Mouse (Mus musculus): ENCODE results near the gene Ric8b. TPM values are rescaled to one million over a fixed set of nuclear protein-coding genes. Genes with fewer than 3 reads are reported as not detected.

Ric8b gene
- polyA plus RNA-seq, 1 experiment, result 18.5 TPM

DNA sequence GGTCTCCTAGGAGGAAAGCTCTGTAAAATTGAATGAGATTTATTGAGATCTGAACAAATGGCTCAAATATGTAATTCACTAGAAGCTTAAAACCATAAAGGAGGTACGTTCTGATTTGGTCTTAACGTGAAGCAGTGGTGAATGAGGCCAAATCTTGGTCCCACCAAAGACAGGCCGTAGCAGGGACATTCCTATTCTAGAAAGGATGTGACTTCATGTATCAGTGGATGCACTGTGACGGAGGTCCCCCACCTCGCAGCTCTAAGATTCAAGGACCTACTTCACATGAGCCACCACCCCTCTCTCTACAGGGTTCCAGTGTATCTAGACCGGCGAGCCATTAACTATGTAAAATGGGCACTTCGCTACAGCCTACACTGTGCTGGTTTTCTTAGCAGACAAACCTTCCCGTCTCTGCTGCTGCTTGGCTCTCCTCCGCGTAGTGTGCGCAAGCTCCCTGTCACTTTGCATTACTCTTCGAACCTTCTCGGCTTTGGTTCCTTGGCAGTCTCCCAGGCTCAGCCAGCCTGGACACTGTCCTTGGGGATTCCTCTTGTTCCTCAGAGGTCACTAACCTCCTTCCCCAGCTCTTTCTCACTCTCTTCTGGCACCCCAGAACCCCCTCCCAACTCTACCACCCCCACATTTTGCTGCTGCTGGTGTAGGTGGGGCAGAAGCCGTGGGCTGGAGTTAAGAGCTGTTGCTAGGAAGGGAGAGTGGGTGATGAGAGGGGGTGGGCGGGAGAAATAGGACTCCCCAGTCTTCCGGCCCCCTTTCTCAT is 8.2 kb upstream of the Ric8b start:
- no peak for DNase-seq (ENCODE audit: low read depth)

DNA sequence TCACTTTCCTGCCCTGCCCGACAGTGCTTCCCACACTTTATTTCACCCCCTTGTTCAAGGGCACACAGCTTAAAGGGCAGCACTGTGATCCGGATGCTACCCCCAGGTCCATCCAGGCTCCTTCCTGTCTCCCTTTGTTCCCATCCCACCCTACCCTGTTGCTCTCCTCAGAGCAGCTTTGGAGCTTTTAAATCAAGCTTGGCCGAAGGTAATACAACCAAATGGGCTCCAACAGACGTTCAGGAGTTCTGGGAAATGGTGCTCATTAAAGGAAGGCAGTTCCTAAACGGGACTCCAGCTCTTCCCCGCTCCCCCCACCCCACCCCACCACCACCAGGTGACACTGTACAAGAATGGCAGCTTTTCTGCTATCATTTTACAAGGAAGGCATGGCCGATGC is 7.2 kb upstream of the Ric8b start:
- DNase-seq (ENCODE audit: low read depth), result no peak

DNA sequence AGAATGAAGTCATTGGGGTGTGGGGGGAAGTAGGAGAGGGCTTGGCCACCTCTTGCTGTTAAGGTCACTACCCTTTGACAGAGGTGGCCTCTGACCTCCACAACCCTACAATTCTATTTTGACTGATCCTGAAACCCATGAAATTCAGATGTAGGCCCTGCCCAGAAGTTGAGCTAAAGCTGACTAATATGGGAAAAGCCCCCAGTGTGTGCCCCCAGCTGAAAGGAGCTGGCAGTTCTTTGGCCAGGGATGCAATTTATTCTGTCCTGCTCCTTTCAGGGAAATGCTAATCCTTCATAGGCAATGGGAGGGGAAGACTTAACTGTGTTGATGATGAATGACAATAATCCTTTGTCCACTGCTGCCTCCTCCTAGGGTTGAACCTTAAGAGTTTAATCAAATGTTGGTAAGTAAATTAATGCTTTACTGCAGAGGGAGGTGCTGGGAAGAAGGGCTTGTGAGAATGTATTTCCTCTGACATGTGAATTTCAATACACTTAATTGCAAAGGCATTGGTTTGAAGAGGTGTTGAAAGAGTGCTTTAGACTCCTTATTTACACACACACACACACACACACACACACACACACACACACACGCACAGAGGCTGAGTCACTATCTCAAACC is 6.5 kb upstream of the Ric8b start:
- no peak for DNase-seq (ENCODE audit: low read depth)

DNA sequence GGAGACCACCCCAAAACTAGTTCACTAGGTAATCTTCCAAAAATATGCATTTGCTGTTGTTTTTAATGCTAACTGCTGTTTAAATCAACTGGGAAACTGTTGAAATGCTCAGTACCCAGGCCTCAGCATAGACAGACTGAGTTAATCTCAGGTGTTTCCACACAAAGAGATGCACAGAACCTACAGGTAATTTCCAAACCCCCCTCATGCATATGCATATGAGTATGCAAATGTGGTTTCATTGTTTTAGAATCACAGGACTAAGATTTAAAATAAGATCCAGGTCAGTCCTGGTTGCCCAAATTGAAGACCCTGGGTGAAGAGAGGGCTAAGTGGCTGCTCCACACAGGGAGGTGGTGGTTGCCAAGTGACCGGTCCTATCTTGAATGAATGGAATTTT is 4.3 kb upstream of the Ric8b start:
- no peak for DNase-seq (ENCODE audit: low read depth)

DNA sequence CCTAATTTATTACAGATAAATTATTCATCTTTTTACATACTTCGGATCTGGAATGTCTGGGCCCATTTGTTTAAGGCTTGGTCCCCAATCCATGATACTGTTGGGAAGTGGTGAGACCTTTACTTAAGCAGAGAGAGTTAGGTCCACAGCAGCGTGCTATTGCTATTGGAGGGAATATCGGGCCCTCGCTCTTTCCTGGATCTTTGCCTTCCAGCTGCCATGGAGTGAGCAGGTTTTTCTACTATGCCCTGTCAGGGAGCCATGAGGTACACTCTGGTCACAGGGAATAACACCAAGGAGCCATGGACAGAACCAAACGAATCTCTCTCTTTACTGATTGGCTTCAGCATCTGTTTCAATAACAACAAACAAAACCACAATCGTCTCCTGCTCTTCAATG is 1.9 kb upstream of the Ric8b start:
- DNase-seq (ENCODE audit: low read depth), result no peak

DNA sequence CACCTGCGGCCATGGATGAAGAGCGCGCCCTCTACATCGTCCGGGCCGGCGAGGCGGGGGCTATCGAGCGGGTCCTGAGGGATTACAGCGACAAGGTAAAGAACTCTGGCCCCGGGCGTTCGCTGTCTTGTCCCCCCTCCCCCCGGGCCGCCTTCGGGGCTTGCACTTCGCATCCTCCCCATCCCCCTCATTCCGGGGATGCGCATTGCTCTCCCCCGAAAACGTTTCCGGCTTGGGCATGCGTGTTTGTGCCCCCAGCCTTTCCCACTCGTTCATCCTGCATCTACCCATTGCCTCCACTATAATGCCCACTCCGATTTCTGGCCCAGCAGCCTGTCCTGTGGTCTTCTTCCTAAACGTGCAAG is 297 bp downstream of the Ric8b start:
- no peak for DNase-seq (ENCODE audit: low read depth)

DNA sequence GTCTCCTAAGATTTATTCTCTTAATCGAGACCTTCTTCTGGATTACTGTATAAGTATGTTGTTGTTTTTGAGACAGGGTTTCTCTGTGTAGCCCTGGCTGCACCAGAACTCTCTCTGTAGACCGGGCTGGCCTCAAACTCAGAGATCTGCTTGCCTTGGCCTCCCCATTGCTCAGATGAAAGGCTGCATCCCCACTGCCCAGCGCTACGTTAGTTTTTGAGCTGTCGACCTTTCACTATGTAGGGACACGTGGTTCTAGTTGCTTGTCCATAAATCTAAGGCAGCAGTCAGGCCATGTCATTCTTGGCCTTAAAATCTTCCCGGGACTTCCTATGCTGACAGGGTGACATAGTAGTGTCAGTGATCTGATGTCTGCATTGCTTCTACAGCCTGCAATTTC is 8.9 kb downstream of the Ric8b start:
- no peak for DNase-seq (ENCODE audit: low read depth)

DNA sequence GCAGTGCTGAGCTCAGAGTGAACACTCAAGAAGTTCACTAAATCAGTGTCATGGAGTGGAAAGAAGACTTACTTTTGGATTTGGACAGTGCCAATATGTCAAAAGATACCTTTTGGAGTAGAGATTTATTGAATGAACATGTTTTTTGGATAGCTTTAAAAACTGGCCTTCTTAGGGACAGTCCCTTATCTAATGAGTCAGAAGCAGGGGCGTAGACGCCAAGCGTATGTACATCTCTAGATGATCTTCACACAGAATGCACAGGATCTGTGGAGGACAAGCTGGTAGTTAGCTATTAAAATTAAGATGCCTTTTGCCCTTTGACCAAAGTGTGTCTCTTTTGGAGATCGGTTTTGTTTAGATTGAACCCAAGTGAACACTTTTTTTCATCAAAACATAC is 9.5 kb downstream of the Ric8b start:
- DNase-seq (ENCODE audit: low read depth), result no peak

DNA sequence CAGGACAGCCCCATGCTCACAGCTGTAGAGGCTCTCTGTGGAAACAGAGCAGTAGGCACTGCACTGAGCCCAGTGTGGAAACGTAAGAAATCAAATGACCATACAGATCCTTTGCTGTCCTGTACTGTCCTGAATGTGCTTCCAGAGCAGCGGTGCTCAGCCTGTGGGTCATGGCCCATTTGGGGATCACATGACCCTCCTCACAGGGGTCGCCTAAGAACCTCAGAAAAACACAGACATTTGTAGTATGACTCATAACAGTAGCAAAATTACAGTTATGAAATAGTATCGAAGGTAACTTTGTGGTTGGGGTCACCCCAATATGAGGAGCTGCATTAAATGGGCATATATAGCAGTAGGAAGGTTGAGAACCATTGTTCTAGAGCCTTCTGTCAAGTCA is 11.0 kb downstream of the Ric8b start:
- DNase-seq (ENCODE audit: low read depth), result no peak

DNA sequence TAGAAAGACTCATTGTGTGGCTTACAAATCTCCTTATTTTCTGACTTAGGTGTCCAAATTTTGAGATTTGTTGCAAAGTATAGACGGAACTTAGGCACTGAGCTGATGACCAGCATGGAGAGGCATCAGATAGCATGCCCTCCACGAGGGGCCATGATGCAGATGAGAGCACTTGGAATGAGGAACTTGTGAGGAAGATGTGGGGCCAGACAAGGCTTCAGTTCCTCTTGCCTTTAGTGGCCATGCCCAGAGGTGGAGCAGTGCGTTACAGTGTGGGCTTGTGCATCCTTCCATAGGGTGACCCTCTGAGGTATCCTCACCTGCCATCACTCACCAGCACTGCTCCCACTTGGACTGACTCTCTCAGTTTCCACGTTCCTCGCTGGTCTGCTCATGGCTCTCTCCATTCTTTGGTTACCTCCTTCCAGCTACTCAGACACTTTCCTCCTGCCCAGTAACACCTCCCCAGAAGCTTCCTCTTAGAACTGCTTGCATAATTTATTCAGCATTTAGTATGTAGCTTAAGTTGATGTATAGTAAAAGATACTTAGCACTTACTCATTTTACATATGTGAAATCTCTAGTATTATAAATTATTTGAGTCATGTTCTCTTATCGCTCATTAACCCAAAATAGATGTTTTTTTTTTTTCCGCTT is 18.3 kb downstream of the Ric8b start:
- no peak for DNase-seq (ENCODE audit: low read depth)

DNA sequence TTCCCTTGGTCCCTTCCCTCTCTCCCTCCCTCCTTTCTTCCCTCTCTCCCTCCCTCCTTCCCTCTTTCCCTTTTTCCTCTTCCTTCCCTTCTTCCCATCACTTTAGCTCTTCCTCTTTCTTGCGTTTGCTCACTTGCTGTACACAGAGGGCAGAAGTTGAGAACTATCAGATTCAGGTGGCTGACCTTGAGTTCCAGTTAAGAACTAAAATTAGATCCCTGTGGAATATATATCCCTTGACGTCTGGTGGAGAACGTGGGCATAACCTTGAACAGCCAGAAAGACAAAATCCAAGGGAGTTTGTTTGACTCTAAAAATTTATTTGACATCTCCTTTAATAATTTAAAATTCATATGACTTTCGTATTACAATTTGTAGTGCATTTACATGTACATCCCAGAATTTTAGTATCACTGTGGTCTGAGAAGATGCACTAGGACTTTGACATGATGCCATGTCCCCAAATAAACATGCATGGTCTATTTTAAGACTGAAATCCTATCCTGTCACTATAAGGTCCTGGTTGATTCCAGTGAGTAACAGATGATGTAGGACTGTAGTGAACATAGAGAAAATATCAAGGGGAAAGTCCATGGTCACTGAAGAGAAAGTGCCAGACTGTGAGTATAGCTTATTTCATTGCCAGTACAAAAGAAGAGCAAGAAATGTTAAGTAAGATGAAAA is 19.6 kb downstream of the Ric8b start:
- DNase-seq (ENCODE audit: low read depth), result no peak

DNA sequence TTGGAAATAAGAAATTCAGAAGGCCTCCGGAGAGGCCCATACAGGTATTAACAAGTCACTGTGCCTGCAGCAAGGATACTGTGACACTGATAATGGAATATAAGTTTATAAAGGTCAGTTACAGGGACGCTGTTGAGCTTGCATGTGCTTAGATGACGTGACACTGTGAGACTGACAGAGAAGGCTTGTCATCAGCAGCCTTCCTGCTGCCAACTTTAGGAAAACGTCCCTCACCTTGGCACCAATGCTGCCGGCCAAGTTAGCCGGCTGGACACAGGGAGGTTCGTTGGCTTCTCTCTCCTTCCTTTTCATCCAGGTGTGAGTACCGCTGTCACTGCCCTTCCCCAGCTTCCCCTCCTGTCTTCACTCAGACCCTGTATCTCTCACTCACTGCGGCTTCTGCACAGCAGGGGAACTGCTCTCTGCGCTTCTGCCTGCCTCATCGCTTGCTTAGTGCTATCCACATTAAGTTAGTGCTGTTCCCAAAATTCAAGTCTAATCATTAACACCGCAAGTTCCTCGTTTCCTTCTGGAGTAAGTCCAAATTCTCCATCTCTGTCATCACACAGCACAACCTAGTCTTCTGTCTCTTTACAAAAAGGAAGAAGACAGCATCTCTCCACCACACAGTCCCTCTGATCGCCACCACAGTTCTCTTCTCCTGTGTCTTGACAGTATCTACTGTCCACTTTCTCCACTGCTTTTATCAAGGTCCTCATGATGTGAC is 20.8 kb downstream of the Ric8b start:
- DNase-seq (ENCODE audit: low read depth), result no peak

DNA sequence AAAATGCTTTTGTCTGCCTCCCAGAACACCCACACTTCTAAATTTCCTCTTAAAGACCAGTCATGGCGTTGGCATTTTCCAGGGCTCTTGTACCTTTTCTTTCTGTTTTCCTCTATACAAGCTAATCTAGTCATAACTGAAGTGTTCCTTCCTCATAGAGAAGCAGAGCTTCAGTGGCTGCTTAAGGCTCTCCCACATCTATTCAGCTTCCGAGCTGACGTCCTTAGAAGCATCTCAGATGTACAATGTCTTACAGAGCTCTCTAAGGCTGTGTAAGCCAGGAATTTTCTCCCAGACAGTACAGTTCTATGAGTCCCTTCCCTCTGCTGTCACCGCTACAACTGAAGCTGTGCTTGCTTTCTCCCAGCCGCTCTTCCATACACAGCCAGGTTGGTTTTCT is 21.5 kb downstream of the Ric8b start:
- DNase-seq (ENCODE audit: low read depth), result no peak

DNA sequence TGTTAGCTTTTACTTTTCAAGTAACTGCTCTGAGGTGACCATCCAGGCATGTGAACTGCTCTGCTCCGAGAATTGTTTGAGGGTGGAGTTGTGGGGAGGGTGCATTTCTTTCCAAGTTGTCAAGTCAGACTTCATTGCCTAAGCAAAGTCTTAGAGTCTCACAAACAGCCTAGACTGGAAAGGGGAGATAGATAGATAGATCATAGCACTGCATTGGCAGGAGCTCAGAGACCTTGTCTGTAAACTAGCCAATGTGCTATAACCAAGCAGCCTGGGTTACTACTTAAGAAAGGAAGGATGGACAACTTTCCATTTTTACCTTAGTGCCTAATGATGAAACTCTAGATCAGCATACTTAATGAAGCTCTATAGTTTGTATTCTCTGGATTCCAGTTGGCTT is 22.9 kb downstream of the Ric8b start:
- DNase-seq (ENCODE audit: low read depth), result no peak

DNA sequence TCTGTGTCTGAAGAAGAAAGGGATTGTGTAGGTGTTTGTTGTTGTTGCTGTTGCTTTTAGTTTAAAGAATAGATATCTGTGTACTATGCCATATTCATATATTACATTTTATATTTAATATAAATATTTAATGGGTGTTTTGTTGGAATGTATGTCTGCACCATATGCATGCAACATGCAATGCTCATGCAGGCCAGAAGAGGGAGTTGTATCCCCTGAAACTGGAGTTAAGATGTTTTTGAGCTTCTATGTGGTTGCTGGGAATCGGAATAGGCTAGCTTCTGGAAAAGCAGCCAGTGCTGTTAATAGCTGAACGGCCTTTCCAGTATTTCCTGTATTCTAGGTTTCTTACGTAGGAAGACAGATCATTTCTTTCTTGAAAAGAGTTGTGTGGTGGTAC is 28.3 kb downstream of the Ric8b start:
- DNase-seq (ENCODE audit: low read depth), result no peak

DNA sequence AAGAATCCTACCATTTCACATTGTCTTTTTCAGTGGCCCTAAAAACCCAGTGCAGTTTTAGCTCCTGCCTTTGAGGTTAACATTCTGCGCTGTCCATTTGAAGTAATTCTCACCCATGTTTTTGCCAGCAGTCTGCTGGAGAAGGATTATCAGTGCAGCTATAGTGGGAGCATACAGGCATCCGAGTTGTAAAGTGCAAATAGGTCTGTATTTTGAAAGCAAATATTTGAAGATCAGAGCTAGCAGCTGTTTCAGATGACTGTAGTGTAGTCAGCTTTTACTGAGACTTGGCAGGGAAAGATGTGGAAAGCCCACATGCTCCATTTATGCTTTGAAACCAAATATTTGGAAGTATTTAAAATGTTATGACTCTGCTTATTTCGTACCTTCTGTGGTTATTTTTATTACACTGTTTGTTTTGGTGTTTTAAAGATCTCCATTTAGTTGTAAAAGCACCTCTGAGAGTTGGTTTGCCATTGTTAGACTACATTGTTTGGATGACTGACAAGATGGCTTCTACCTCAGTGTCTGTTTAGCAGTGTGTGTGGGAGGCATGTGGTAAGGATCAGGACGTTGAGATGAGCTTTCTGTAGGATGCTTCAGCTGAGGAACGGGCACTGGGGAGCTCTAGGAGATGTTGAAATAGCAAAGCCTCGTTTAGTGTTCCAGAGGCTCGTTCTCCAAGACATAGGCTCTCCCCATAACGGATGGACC is 31.7 kb downstream of the Ric8b start:
- no peak for DNase-seq (ENCODE audit: low read depth)

DNA sequence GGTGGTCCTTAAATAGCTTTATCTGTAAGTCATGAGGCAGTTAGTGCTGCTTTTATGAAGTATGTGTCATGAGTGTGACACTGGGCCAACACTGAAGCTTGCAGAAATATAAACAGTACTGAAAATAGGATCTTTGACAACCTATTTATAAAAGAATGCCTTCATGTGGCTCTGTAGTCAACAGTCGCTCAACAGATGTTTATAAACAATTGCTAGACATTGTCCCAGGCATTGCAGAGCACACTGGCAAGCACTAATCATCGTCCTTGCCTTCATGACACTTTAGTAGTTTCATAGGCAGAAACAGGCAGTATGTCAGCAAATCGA is 32.2 kb downstream of the Ric8b start:
- no peak for DNase-seq (ENCODE audit: low read depth)

DNA sequence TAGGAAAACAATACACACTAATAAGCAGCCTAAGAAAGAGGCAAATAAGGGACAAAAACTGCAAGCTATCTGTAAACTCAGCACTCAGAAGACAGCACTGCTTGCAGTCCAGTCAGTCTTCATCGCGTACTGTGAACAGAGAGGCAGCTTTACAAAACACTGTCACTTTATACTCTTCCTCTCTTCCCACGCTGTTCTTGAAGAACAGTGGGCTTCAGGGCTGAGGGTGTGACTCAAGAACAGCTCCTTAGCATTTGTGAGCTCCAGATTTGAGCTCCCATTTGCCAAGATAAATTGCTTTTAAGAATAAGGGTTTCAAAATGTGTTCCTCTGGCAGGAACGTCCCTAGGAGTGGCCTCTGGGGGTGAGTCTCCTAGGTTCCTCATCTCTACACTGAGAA is 33.0 kb downstream of the Ric8b start:
- DNase-seq (ENCODE audit: low read depth), result no peak

DNA sequence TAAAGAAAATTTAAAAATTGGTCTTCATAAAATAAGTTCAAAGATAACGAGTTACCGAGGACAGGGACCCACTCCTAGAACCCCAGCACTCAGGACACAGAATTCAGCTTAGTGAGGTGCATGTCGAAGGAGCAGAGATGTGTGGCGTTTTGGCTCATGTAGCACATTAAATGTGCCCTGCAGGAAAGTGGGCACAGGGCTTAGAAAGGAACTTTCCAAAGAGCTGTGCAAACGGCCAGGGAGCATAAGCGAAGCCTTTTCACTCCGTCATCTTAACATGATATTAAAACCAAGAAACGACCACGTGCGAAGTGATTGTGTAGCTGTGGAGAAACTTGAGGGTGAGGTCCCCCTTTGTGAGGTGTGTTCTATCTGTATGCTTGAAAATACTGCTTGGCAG is 36.8 kb downstream of the Ric8b start:
- DNase-seq (ENCODE audit: low read depth), result no peak

DNA sequence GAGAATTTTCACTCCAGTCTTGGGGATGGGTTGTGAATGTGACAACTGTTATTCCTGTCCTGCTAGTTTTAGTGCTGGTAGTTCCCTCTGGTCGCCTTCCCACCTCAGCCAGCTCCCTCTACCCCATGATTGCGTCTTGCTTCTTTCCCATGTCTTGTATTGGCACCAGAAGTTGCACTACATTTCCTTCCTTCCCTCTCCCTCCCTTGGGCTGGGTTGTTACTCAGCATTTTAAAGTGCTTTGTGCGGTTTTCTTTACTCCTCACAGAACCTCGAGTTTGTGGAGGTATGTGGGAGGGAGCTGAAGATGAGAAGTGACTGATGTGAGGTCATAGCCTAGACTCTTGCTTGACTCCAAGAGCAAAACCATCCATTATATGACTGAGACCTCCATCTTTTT is 38.8 kb downstream of the Ric8b start:
- no peak for DNase-seq (ENCODE audit: low read depth)

DNA sequence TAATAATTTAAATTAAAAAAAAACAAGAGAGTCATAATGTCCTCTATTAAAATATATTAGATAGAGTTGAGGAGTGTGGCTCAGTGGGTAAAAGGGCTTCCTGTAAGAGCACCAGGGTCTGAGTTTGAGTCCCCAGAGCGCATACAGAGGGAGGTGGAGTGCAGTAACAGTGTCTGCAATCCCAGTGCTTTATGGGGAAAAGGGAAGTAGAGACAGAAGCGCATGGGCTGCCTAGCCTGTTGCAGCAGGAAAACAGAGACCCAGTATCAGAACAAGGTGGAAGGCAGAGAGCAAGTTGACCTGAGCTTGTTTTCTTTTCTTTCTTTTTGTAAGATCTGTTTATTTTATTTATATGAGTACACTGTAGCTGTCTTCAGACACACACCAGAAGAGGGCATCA is 41.2 kb downstream of the Ric8b start:
- no peak for DNase-seq (ENCODE audit: low read depth)
